Mouse (Mus musculus) cerebellum, adult 2 months (tissue): Measurements from ENCODE around the gene Otud7b. TPM values are rescaled to one million over a fixed set of nuclear protein-coding genes. Genes with fewer than 3 reads are reported as not detected.
"Not testable (repeated sequence)": the region's sequence is repeated elsewhere in the genome, so short reads cannot be mapped to it uniquely, and the experiment has no call there.

ENCODE experiments used
- DNase-seq, 2 experiments: peaks; one replicate each; pipeline ENCODE4 v3.0.0; 2021
- H3K27ac ChIP-seq: fragments of 200-500 bp; 2 replicates; pipeline ENCODE4 v1.5.1; 2012; ENCODE audit warnings: low read length, control low read depth, inconsistent platforms; ENCODE audit not compliant: insufficient read depth
- H3K27me3 ChIP-seq: fragments of 200-500 bp; 2 replicates; pipeline ENCODE4 v1.6.1; 2012; ENCODE audit warnings: inconsistent platforms, mild to moderate bottlenecking, low read length, moderate library complexity; ENCODE audit not compliant: control insufficient read depth, insufficient read depth
- H3K4me1 ChIP-seq: fragments of 200-500 bp; 2 replicates; pipeline ENCODE4 v1.6.1; 2011; ENCODE audit warnings: low read length; ENCODE audit not compliant: control insufficient read depth, insufficient read depth
- H3K4me3 ChIP-seq: fragments of 200-500 bp; replicated peaks from 2 replicates; pipeline ENCODE3; 2011; ENCODE audit warnings: mild to moderate bottlenecking, low read depth, low read length, control low read depth; ENCODE audit not compliant: insufficient read depth
- CTCF ChIP-seq: fragments of 200-500 bp; IDR thresholded peaks from 2 replicates; pipeline ENCODE4 v1.5.1; 2011; ENCODE audit warnings: low read depth, mild to moderate bottlenecking, control low read depth, low read length, moderate library complexity, borderline replicate concordance; ENCODE audit not compliant: insufficient read depth
- POLR2A ChIP-seq: fragments of 200-500 bp; IDR thresholded peaks from 2 replicates; pipeline ENCODE4 v1.6.1; 2011; ENCODE audit warnings: low read length, control low read depth, borderline replicate concordance; ENCODE audit not compliant: insufficient read depth
- whole genome bisulfite sequencing: fragments of 180-500 bp; shearing (Covaris S2); methylation state at CpG from one replicate; pipeline ENCODE4 v1.1.7; 2018; 5-methylcytosine and 5-hydroxymethylcytosine counted together
- polyA plus RNA-seq: library from polyadenylated mRNA; depleted of rRNA; stranded (reverse); fragments of >200 nt; gene quantifications from 2 replicates; pipeline ENCODE4 v1.2.3, GENCODE M21; 2012

Otud7b gene
- polyA plus RNA-seq, 1 experiment, result 30.0 TPM

GRCm38 (mm10) chr3:96170976-96171545 lies 66.7 kb downstream of the Otud7b start:
- H3K27ac ChIP-seq, result peak overlapping the region; percentile 95
- TF ChIP-seq POLR2A (no peak), CTCF (no peak)
- peaks cover 10% of the 10 kb centered on the region for H3K4me1 ChIP-seq
- WGBS, result 68% methylated on average over 10 of the region's 10 CpGs
- peak in 1 of 2 experiments; percentile 22 for DNase-seq
- H3K4me3 ChIP-seq, result no peak overlapping the region
- H3K27me3 ChIP-seq, result no peaks in the 10 kb centered on the region

- H3K27me3 ChIP-seq, result no peaks in the 10 kb centered on the region
- TF ChIP-seq CTCF, result no peak
- TF ChIP-seq POLR2A, result no peak
- peaks cover 10% of the 10 kb centered on the region for H3K4me1 ChIP-seq
- peak overlapping the region; percentile 99 for H3K4me3 ChIP-seq
- DNase-seq, result no peak
- peak overlapping the region; percentile 95 for H3K27ac ChIP-seq
- 16% methylated on average over 18 of the region's 18 CpGs for WGBS
Observed at GRCm38 (mm10) chr3:96171583-96172196, 67.4 kb downstream of the Otud7b start.

- peaks cover 10% of the 10 kb centered on the region for H3K4me1 ChIP-seq
- DNase-seq, result peak; percentile 84 to 87
- TF ChIP-seq CTCF (no peak), POLR2A (peak; percentile 93)
- H3K27ac ChIP-seq, result peak within 1 kb of the TSS; percentile 95
- H3K27me3 ChIP-seq, result no peaks in the 10 kb centered on the region
- under 1% methylated on average over 58 of the region's 58 CpGs for WGBS
- H3K4me3 ChIP-seq, result peak within 1 kb of the TSS; percentile 99
Observed at GRCm38 (mm10) chr3:96172197-96173178, 68.2 kb downstream of the Otud7b start, which contains the start of gene Sf3b4. TSS of gene Sf3b4 (plus strand) at chr3:96172332.

- DNase-seq, result no peak
- Histone ChIP-seq H3K4me1 (peaks cover 10% of the 10 kb centered on the region), H3K27ac (no peak overlapping the region), H3K4me3 (peak overlapping the region; percentile 99), H3K27me3 (no peaks in the 10 kb centered on the region)
- TF ChIP-seq CTCF (no peak), POLR2A (no peak)
- 36% methylated on average over 7 of the region's 7 CpGs for whole genome bisulfite sequencing
Observed at GRCm38 (mm10) chr3:96173185-96173584, 68.9 kb downstream of the Otud7b start.

GRCm38 (mm10) chr3:96174042-96174441 lies 69.7 kb downstream of the Otud7b start:
- H3K4me1 ChIP-seq, H3K27ac ChIP-seq, H3K27me3 ChIP-seq: not testable (repeated sequence)
- H3K4me3 ChIP-seq, result peak overlapping the region; percentile 29
- WGBS, result 19% methylated on average over 4 of the region's 4 CpGs
- peak in 1 of 2 experiments; percentile 22 for DNase-seq

- H3K4me3 ChIP-seq, result no peak overlapping the region
- H3K4me1 ChIP-seq, result peaks cover 11% of the 10 kb centered on the region
- H3K27me3 ChIP-seq, result no peaks in the 10 kb centered on the region
- TF ChIP-seq CTCF (no peak), POLR2A (no peak)
- WGBS, result 93% methylated on average over 6 of the region's 6 CpGs
- no peak for DNase-seq
- no peak overlapping the region for H3K27ac ChIP-seq
Observed at GRCm38 (mm10) chr3:96175251-96175650, 70.9 kb downstream of the Otud7b start.

- peaks cover 16% of the 10 kb centered on the region for H3K4me1 ChIP-seq
- WGBS, result 94% methylated on average over 4 of the region's 4 CpGs
- DNase-seq, result no peak
- H3K4me3 ChIP-seq, result no peak overlapping the region
- H3K27ac ChIP-seq, result no peak overlapping the region
- H3K27me3 ChIP-seq, result no peaks in the 10 kb centered on the region
- TF ChIP-seq CTCF (no peak), POLR2A (no peak)
Observed at GRCm38 (mm10) chr3:96178427-96178826, 74.1 kb downstream of the Otud7b start.

- H3K27me3 ChIP-seq, result no peaks in the 10 kb centered on the region
- H3K4me1 ChIP-seq, result peaks cover 19% of the 10 kb centered on the region
- H3K27ac ChIP-seq, result no peak overlapping the region
- WGBS, result 78% methylated on average over 2 of the region's 2 CpGs
- no peak for DNase-seq
- H3K4me3 ChIP-seq, result no peak overlapping the region
- no peak for TF ChIP-seq POLR2A
Observed at GRCm38 (mm10) chr3:96178902-96179301, 74.6 kb downstream of the Otud7b start.
